Mouse (Mus musculus): ENCODE results near the gene Gm5798. TPM values are rescaled to one million over a fixed set of nuclear protein-coding genes. Genes with fewer than 3 reads are reported as not detected.
"Not testable (repeated sequence)": the region's sequence is repeated elsewhere in the genome, so short reads cannot be mapped to it uniquely, and the experiment has no call there.

Gene Gm5798
- polyA plus RNA-seq (2015; fragmentation: Nextera tagmentation; extraction: Ambion mirVana) = not detected in 2 replicates

GRCm38 (mm10) chr14:41348309-41348708 lies at the start of gene Gm5798:
Gene Gm5798, plus strand, starts transcription at chr14:41348609.
- 47% methylated on average over 2 of the region's 2 CpGs for WGBS
- ATAC-seq; H3K9ac ChIP-seq (ENCODE audit: low read depth, low read length); H3K27me3 ChIP-seq (replicated peaks; ENCODE audit: control insufficient read depth, insufficient read depth, low read length); H3K9me3 ChIP-seq (ENCODE audit: control insufficient read depth, low read length); H3K36me3 ChIP-seq (ENCODE audit: control insufficient read depth, insufficient read depth, low read length); H3K4me1 ChIP-seq (ENCODE audit: control insufficient read depth, insufficient read depth, low read length); H3K27ac ChIP-seq (ENCODE audit: low read length); H3K4me3 ChIP-seq (ENCODE audit: low read length); H3K4me2 ChIP-seq (ENCODE audit: low read depth, low read length): not testable (repeated sequence)

GRCm38 (mm10) chr14:41386279-41386678 lies 37.9 kb downstream of the Gm5798 start, which contains the start of gene Gm7945:
Gene Gm7945, minus strand, starts transcription at chr14:41386379.
- not testable (repeated sequence) for H3K36me3 ChIP-seq (ENCODE audit: control insufficient read depth, insufficient read depth, low read length); H3K27me3 ChIP-seq (replicated peaks; ENCODE audit: control insufficient read depth, insufficient read depth, low read length); H3K9ac ChIP-seq (ENCODE audit: low read depth, low read length); H3K27ac ChIP-seq (ENCODE audit: low read length); H3K4me2 ChIP-seq (ENCODE audit: low read depth, low read length); H3K9me3 ChIP-seq (ENCODE audit: control insufficient read depth, low read length); ATAC-seq; H3K4me3 ChIP-seq (ENCODE audit: low read length); H3K4me1 ChIP-seq (ENCODE audit: control insufficient read depth, insufficient read depth, low read length)
- WGBS = no CpG with 5 or more reads among the region's 3 CpGs

Other genes with a start within 250 kb of the Gm5798 start
- gene Mat1a, start 243.6 kb upstream of the Gm5798 start, polyA plus RNA-seq (2015; fragmentation: Nextera tagmentation; extraction: Ambion mirVana) = 2.7 and 4.0 TPM in 2 replicates
- not detected in 2 replicates for gene Sftpa1, start 216.8 kb upstream of the Gm5798 start, polyA plus RNA-seq (2015; fragmentation: Nextera tagmentation; extraction: Ambion mirVana)
- gene Mbl1, start 197.2 kb upstream of the Gm5798 start, polyA plus RNA-seq (2015; fragmentation: Nextera tagmentation; extraction: Ambion mirVana) = 0.21 and 0.98 TPM in 2 replicates
- gene Sftpd, start 163.5 kb upstream of the Gm5798 start, polyA plus RNA-seq (2015; fragmentation: Nextera tagmentation; extraction: Ambion mirVana) = 0.10 and 0.17 TPM in 2 replicates
- not detected in 2 replicates for gene Gm2832, start 69.8 kb upstream of the Gm5798 start, polyA plus RNA-seq (2015; fragmentation: Nextera tagmentation; extraction: Ambion mirVana)
- not detected in 2 replicates for gene Gm7945, start 37.8 kb downstream of the Gm5798 start, polyA plus RNA-seq (2015; fragmentation: Nextera tagmentation; extraction: Ambion mirVana)
- not detected in 2 replicates for gene Gm6482, start 59.7 kb downstream of the Gm5798 start, polyA plus RNA-seq (2015; fragmentation: Nextera tagmentation; extraction: Ambion mirVana)
- gene Gm7954, start 104.9 kb downstream of the Gm5798 start, polyA plus RNA-seq (2015; fragmentation: Nextera tagmentation; extraction: Ambion mirVana) = not detected in 2 replicates
- gene Gm3486, start 140.9 kb downstream of the Gm5798 start, polyA plus RNA-seq (2015; fragmentation: Nextera tagmentation; extraction: Ambion mirVana) = not detected in 2 replicates
- gene Gm7970, start 207.0 kb downstream of the Gm5798 start, polyA plus RNA-seq (2015; fragmentation: Nextera tagmentation; extraction: Ambion mirVana) = not detected in 2 replicates
- not detected in 2 replicates for gene 1700049E17Rik2, start 224.6 kb downstream of the Gm5798 start, polyA plus RNA-seq (2015; fragmentation: Nextera tagmentation; extraction: Ambion mirVana)